Mouse (Mus musculus) embryonic facial prominence, embryonic 15.5 days (tissue): ENCODE measurements around the gene Frmpd1. TPM values are rescaled to one million over a fixed set of nuclear protein-coding genes. Genes with fewer than 3 reads are reported as not detected.

Experiments used
- ATAC-seq: fragments of 200-750 bp; cut with Nextera tagmentation; 2 replicates; pipeline ENCODE4 v1.8.0; 2017; ENCODE audit warnings: low read depth, moderate TSS enrichment; ENCODE audit not compliant: insufficient number of reproducible peaks, low FRiP score, low TSS enrichment
- H3K27ac ChIP-seq: fragments of 300-500 bp; sonication (generic); replicated peaks from 2 replicates; pipeline ENCODE4 v1.5.1; 2015; ENCODE audit warnings: mild to moderate bottlenecking, inconsistent platforms
- H3K27me3 ChIP-seq: fragments of 300-500 bp; sonication (generic); 2 replicates; pipeline ENCODE4 v1.6.1; 2015; ENCODE audit warnings: inconsistent platforms
- H3K36me3 ChIP-seq: fragments of 300-500 bp; sonication (generic); 2 replicates; pipeline ENCODE4 v1.6.1; 2015; ENCODE audit warnings: mild to moderate bottlenecking, inconsistent platforms
- H3K4me1 ChIP-seq: fragments of 300-500 bp; sonication (generic); 2 replicates; pipeline ENCODE4 v1.6.1; 2015; ENCODE audit warnings: inconsistent platforms
- H3K4me2 ChIP-seq: fragments of 300-500 bp; sonication (generic); replicated peaks from 2 replicates; pipeline ENCODE4 v1.6.1; 2015; ENCODE audit warnings: mild to moderate bottlenecking, inconsistent platforms
- H3K4me3 ChIP-seq: fragments of 300-500 bp; sonication (generic); replicated peaks from 2 replicates; pipeline ENCODE4 v1.5.1; 2015; ENCODE audit warnings: mild to moderate bottlenecking, inconsistent platforms
- H3K9ac ChIP-seq: fragments of 300-500 bp; sonication (generic); 2 replicates; pipeline ENCODE4 v1.6.1; 2015; ENCODE audit warnings: inconsistent platforms
- H3K9me3 ChIP-seq: fragments of 300-500 bp; sonication (generic); replicated peaks from 2 replicates; pipeline ENCODE4 v1.6.1; 2016; ENCODE audit warnings: inconsistent platforms
- WGBS: fragments of 180-500 bp; shearing (Covaris S2); methylation state at CpG from one replicate; pipeline ENCODE4 v1.1.7; 2015; 5-methylcytosine and 5-hydroxymethylcytosine counted together
- polyA plus RNA-seq: library from polyadenylated mRNA; unstranded; fragments of >200 nt; fragmentation: Nextera tagmentation; extraction: Ambion mirVana; gene quantifications from 2 replicates; pipeline ENCODE4 v1.2.1, GENCODE M21; 2015

Frmpd1 gene
- polyA plus RNA-seq, 1 experiment from 2014 or later: 4.5 TPM

- Histone ChIP-seq H3K4me2 (no peak overlapping the region), H3K4me3 (no peak overlapping the region), H3K27ac (no peak overlapping the region), H3K9me3 (no peaks in the 10 kb centered on the region), H3K9ac (no peak overlapping the region), H3K4me1 (no peaks in the 10 kb centered on the region), H3K36me3 (no peaks in the 10 kb centered on the region), H3K27me3 (no peaks in the 10 kb centered on the region)
- 54% methylated on average over 8 of the region's 8 CpGs for WGBS
- no peak for ATAC-seq
Measured at GRCm38 (mm10) chr4:45279292-45279691, 94.6 kb downstream of the Frmpd1 start.

- Histone ChIP-seq H3K36me3 (no peaks in the 10 kb centered on the region), H3K4me2 (no peak overlapping the region), H3K27ac (no peak overlapping the region), H3K4me1 (no peaks in the 10 kb centered on the region), H3K9me3 (no peaks in the 10 kb centered on the region), H3K9ac (no peak overlapping the region), H3K27me3 (no peaks in the 10 kb centered on the region), H3K4me3 (no peak overlapping the region)
- no peak for ATAC-seq
- 18% methylated on average over 4 of the region's 4 CpGs for WGBS
Measured at GRCm38 (mm10) chr4:45279981-45280548, 95.4 kb downstream of the Frmpd1 start.

DNA sequence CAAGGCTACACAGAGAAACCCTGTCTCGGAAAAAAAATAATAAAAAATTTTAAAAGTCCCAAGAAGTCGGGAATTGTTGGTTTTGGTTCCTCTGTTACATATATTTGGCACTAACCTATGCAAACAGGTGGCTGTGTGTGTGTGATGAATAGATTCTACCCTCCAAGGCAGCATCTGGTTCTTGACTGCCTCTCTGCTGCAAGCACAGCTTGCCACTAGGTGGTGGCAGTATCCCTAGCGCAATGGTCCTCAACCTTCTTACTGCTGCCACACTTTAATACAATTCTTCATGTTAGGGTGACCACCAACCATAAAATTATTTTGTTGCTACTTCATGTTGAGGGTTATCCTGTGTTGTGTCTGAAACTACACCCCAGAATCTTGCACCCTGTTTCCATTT is 101.6 kb downstream of the Frmpd1 start:
- Histone ChIP-seq H3K9me3 (no peaks in the 10 kb centered on the region), H3K36me3 (no peaks in the 10 kb centered on the region), H3K4me1 (no peaks in the 10 kb centered on the region), H3K27me3 (no peaks in the 10 kb centered on the region), H3K27ac (no peak overlapping the region), H3K4me3 (no peak overlapping the region), H3K4me2 (no peak overlapping the region), H3K9ac (no peak overlapping the region)
- WGBS: 45% methylated on average over 3 of the region's 3 CpGs
- no peak for ATAC-seq

DNA sequence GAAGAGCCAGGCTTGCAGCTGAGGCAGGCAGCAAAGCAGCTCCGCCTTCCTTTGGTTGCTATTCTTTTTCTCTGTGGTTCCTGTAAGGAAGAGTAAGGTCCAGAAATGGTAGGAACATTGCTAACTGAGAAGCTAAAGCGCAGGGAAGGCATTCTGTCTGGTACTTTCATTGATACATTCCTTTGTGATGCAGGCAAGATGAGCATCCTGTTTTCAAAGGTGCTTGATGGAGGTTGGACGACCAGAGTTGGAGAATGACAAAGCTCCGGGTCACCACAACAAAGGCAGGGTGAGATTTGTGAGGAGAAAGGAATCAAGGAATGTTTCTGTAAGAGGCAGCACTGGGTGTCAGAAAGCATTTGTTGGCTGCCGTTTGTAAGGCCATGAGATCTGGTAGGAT is 103.2 kb downstream of the Frmpd1 start:
- no peak overlapping the region for H3K9ac ChIP-seq
- H3K27ac ChIP-seq: no peak overlapping the region
- H3K4me2 ChIP-seq: no peak overlapping the region
- H3K36me3 ChIP-seq: no peaks in the 10 kb centered on the region
- no peak overlapping the region for H3K4me3 ChIP-seq
- 72% methylated on average over 5 of the region's 5 CpGs for WGBS
- H3K27me3 ChIP-seq: no peaks in the 10 kb centered on the region
- ATAC-seq: no peak
- no peaks in the 10 kb centered on the region for H3K9me3 ChIP-seq
- no peaks in the 10 kb centered on the region for H3K4me1 ChIP-seq

- Histone ChIP-seq H3K27me3 (no peaks in the 10 kb centered on the region), H3K9ac (peak within 1 kb of the TSS; percentile 58), H3K4me2 (peak within 1 kb of the TSS; percentile 80), H3K36me3 (peaks cover 16% of the 10 kb centered on the region; the same call in 1 of the 2 replicates), H3K4me1 (peaks cover 8% of the 10 kb centered on the region; the same call in 1 of the 2 replicates), H3K4me3 (peak within 1 kb of the TSS; percentile 84), H3K27ac (no peak within 1 kb of the TSS), H3K9me3 (no peaks in the 10 kb centered on the region)
- peak; percentile 19; the same call in 1 of the 2 replicates for ATAC-seq
- 19% methylated on average over 27 of the region's 27 CpGs for WGBS
Measured at GRCm38 (mm10) chr4:45296662-45297564, 112.2 kb downstream of the Frmpd1 start, which contains the start of gene Trmt10b. Trmt10b (plus strand) TSS chr4:45297127.

DNA sequence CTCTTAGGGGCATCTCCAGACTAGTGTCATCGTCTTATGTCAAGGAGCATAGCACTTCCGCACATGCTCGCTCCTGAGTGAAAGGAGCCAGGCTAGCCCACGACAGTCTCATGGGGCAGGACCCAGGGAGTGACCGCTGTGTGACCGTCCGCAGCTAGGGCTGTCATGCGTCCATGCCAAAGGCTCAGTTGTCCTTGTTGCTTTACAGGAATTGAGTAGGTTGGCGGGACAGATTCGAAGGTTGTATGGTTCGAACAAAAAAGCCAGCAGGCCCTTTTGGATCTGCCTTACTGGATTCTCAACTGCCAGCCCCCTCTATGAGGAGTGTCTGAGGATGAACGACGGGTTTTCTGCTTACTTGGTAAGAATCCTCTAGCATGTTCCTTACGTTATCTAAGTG is 120.9 kb downstream of the Frmpd1 start:
- H3K4me1 ChIP-seq: no peaks in the 10 kb centered on the region
- no peak overlapping the region for H3K9ac ChIP-seq
- no peak overlapping the region for H3K27ac ChIP-seq
- H3K4me2 ChIP-seq: no peak overlapping the region
- H3K9me3 ChIP-seq: 0 out of 2 replicates have a peak, but pooled peaks cover 3% of the 10 kb centered on the region
- no peak overlapping the region for H3K4me3 ChIP-seq
- 96% methylated on average over 14 of the region's 14 CpGs for WGBS
- ATAC-seq: no peak
- H3K36me3 ChIP-seq: peaks cover 66% of the 10 kb centered on the region
- no peaks in the 10 kb centered on the region for H3K27me3 ChIP-seq

- Histone ChIP-seq H3K9me3 (0 out of 2 replicates have a peak, but pooled peaks cover 3% of the 10 kb centered on the region), H3K27ac (no peak overlapping the region), H3K9ac (no peak overlapping the region), H3K4me1 (no peaks in the 10 kb centered on the region), H3K4me2 (no peak overlapping the region), H3K27me3 (no peaks in the 10 kb centered on the region), H3K4me3 (no peak overlapping the region), H3K36me3 (peaks cover 50% of the 10 kb centered on the region)
- no peak for ATAC-seq
- WGBS: 28% methylated on average over 11 of the region's 11 CpGs
Measured at GRCm38 (mm10) chr4:45308046-45308445, 123.4 kb downstream of the Frmpd1 start.

GRCm38 (mm10) chr4:45308606-45309005 is 123.9 kb downstream of the Frmpd1 start:
- WGBS: 88% methylated on average over 6 of the region's 6 CpGs
- H3K4me3 ChIP-seq: no peak overlapping the region
- H3K36me3 ChIP-seq: peaks cover 48% of the 10 kb centered on the region
- no peak for ATAC-seq
- no peak overlapping the region for H3K4me2 ChIP-seq
- no peak overlapping the region for H3K9ac ChIP-seq
- no peak overlapping the region for H3K27ac ChIP-seq
- H3K27me3 ChIP-seq: no peaks in the 10 kb centered on the region
- no peaks in the 10 kb centered on the region for H3K4me1 ChIP-seq
- 0 out of 2 replicates have a peak, but pooled peaks cover 3% of the 10 kb centered on the region for H3K9me3 ChIP-seq

- no peak overlapping the region for H3K27ac ChIP-seq
- H3K27me3 ChIP-seq: no peaks in the 10 kb centered on the region
- no peaks in the 10 kb centered on the region for H3K4me1 ChIP-seq
- no peak overlapping the region for H3K4me3 ChIP-seq
- H3K9me3 ChIP-seq: no peaks in the 10 kb centered on the region
- no peak overlapping the region for H3K4me2 ChIP-seq
- ATAC-seq: no peak
- peaks cover 41% of the 10 kb centered on the region for H3K36me3 ChIP-seq
- no peak overlapping the region for H3K9ac ChIP-seq
- 96% methylated on average over 2 of the region's 2 CpGs for WGBS
Measured at GRCm38 (mm10) chr4:45311056-45311455, 126.4 kb downstream of the Frmpd1 start.

- Histone ChIP-seq H3K9ac (peak overlapping the region; percentile 80), H3K4me2 (peak overlapping the region; percentile 52), H3K4me1 (peaks cover 12% of the 10 kb centered on the region), H3K4me3 (peak overlapping the region; percentile 86), H3K27me3 (peaks cover 14% of the 10 kb centered on the region), H3K9me3 (no peaks in the 10 kb centered on the region), H3K36me3 (peaks cover 26% of the 10 kb centered on the region; the same call in 1 of the 2 replicates), H3K27ac (peak overlapping the region; percentile 80)
- WGBS: under 1% methylated on average over 56 of the region's 56 CpGs
- peak; percentile 63 for ATAC-seq
Measured at GRCm38 (mm10) chr4:45320159-45320816, 135.6 kb downstream of the Frmpd1 start.

DNA sequence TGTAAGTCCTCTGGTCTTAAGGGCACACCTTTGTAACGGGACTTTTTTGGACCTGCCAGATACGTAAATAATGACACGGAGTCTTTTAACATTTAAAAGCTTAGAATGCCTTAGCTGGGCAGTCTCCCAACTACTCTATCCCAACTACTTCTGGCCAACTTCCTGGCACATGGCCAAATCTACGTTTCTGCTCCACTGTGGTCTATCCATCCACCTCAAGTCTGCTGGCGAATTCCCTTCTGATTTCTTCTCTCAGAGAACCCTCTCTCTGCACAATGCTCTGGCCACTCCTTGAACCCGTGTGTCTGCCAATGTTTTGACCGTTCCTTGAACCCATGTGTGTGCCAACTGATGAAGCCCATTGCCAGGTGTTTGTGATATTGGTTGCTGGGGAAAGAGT is 146.5 kb downstream of the Frmpd1 start:
- H3K9me3 ChIP-seq: no peaks in the 10 kb centered on the region

More for the DNA sequence above, 146.5 kb downstream of the Frmpd1 start:
- Histone ChIP-seq H3K4me3 (no peak overlapping the region), H3K4me2 (no peak overlapping the region), H3K36me3 (no peaks in the 10 kb centered on the region), H3K27me3 (no peaks in the 10 kb centered on the region), H3K4me1 (no peaks in the 10 kb centered on the region), H3K9ac (no peak overlapping the region), H3K27ac (no peak overlapping the region)
- WGBS: 73% methylated on average over 7 of the region's 7 CpGs
- ATAC-seq: no peak
